Mouse (Mus musculus) midbrain, postnatal 0 days (tissue): ENCODE measurements around the gene Chuk. TPM values are rescaled to one million over a fixed set of nuclear protein-coding genes. Genes with fewer than 3 reads are reported as not detected.

ENCODE experiments used
- ATAC-seq: fragments of 200-750 bp; cut with Nextera tagmentation; 2 replicates; pipeline ENCODE4 v1.8.0; 2017; ENCODE audit warnings: moderate number of reproducible peaks, mild to moderate bottlenecking, moderate TSS enrichment, moderate library complexity; ENCODE audit not compliant: low FRiP score
- DNase-seq: peaks from one replicate; pipeline ENCODE4 v3.0.0-alpha.2; 2015; ENCODE audit warnings: low spot score
- H3K27ac ChIP-seq: fragments of 300-500 bp; sonication (generic); 2 replicates; pipeline ENCODE4 v1.5.1; 2014; ENCODE audit warnings: low read depth, mild to moderate bottlenecking, low read length, mixed read lengths
- H3K27me3 ChIP-seq: fragments of 300-500 bp; sonication (generic); 2 replicates; pipeline ENCODE4 v1.6.1; 2014; ENCODE audit warnings: low read length, control low read depth, mixed read lengths; ENCODE audit not compliant: insufficient read depth
- H3K36me3 ChIP-seq: fragments of 300-500 bp; sonication (generic); 2 replicates; pipeline ENCODE4 v1.6.1; 2014; ENCODE audit warnings: low read length, control low read depth, mixed read lengths; ENCODE audit not compliant: insufficient read depth
- H3K4me1 ChIP-seq: fragments of 300-500 bp; sonication (generic); 2 replicates; pipeline ENCODE4 v1.6.1; 2014; ENCODE audit warnings: mild to moderate bottlenecking, control low read depth, antibody characterized with exemption, low read length, mixed read lengths; ENCODE audit not compliant: insufficient read depth
- H3K4me2 ChIP-seq: fragments of 300-500 bp; sonication (generic); 2 replicates; pipeline ENCODE4 v1.6.1; 2014; ENCODE audit warnings: low read depth, mild to moderate bottlenecking, low read length, mixed read lengths; ENCODE audit not compliant: poor library complexity, severe bottlenecking
- H3K4me3 ChIP-seq: fragments of 300-500 bp; sonication (generic); 2 replicates; pipeline ENCODE4 v1.5.1; 2014; ENCODE audit warnings: low read depth, mild to moderate bottlenecking, low read length, moderate library complexity
- H3K9ac ChIP-seq: fragments of 300-500 bp; sonication (generic); replicated peaks from 2 replicates; pipeline ENCODE4 v1.6.1; 2014; ENCODE audit warnings: mild to moderate bottlenecking, low read length, moderate library complexity, mixed read lengths; ENCODE audit not compliant: poor library complexity, severe bottlenecking
- H3K9me3 ChIP-seq: fragments of 300-500 bp; sonication (generic); 2 replicates; pipeline ENCODE4 v1.6.1; 2016; ENCODE audit warnings: low read length, control low read depth
- CTCF ChIP-seq: IDR thresholded peaks from 2 replicates; pipeline ENCODE4 v1.5.1; 2016; ENCODE audit warnings: antibody characterized with exemption, mild to moderate bottlenecking
- WGBS: fragments of 180-500 bp; shearing (Covaris S2); extraction: QIAGEN DNeasy Blood & Tissue Kit; methylation state at CpG from one replicate; pipeline ENCODE4 v1.1.7; 2014; 5-methylcytosine and 5-hydroxymethylcytosine counted together
- polyA plus RNA-seq: library from polyadenylated mRNA; unstranded; fragments of >200 nt; fragmentation: Nextera tagmentation; extraction: Ambion mirVana; gene quantifications from 2 replicates; pipeline ENCODE4 v1.2.1, GENCODE M21; 2015
- total RNA-seq: library from RNA; depleted of rRNA; stranded (reverse); fragments of >200 nt; gene quantifications from 2 replicates; pipeline ENCODE4 v1.2.3, GENCODE M21; 2014

Gene Chuk
- total and polyA plus RNA-seq, 2 experiments from 2014 or later = 34.7 to 40.7 TPM

DNA sequence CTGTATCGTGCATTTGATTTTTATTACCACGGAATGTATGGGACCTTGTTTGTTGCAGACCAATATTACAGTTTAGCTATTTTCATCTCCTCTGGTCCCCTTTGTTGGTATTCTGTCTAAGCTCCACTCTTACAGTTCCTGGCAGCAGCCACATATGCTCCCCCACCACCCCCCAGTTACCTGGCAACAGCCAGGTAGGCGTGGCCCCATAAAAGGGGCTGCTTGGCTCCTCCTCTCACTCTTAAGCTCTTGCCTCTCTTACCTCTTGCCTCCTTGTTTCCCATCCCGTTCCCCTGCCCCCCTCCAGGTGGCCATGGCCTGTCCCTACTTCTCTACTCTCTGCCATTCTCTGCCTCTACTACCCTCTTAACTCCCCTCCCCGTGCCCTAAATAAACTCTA lies 36.1 kb downstream of the Chuk start:
- WGBS = 61% methylated on average over 5 of the region's 5 CpGs
- DNase-seq = no peak
- Histone ChIP-seq H3K9ac (no peak overlapping the region), H3K27ac (no peak overlapping the region), H3K4me2 (no peak overlapping the region), H3K4me1 (no peaks in the 10 kb centered on the region), H3K36me3 (peaks cover 15% of the 10 kb centered on the region), H3K9me3 (no peaks in the 10 kb centered on the region), H3K27me3 (no peaks in the 10 kb centered on the region), H3K4me3 (no peak overlapping the region)
- ATAC-seq = no peak
- no peak for TF ChIP-seq CTCF

DNA sequence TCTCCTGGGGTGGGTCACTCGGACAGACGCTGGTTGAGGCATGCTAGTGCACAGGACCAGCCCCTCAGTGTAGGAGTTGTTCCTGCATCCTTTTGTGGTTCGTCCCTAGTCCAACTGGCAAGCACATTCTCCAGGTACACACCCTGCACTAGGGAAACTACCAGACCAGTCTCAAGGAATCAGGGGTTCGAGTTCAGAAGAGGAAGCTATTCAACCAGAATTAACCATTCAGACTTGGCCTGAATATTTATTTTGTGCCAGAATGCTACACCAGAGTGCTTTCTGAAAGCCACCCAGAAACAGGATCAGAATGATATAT lies 37.4 kb downstream of the Chuk start:
- Histone ChIP-seq H3K4me3 (peak overlapping the region; percentile 71), H3K27me3 (no peaks in the 10 kb centered on the region), H3K27ac (peak overlapping the region; percentile 71), H3K4me2 (peak overlapping the region; percentile 87), H3K9ac (peak overlapping the region; percentile 62; the same call in 1 of the 2 replicates), H3K4me1 (no peaks in the 10 kb centered on the region), H3K36me3 (peaks cover 5% of the 10 kb centered on the region; the same call in 1 of the 2 replicates), H3K9me3 (no peaks in the 10 kb centered on the region)
- ATAC-seq = no peak
- WGBS = 7% methylated on average over 4 of the region's 4 CpGs
- no peak for TF ChIP-seq CTCF
- DNase-seq = no peak

- ATAC-seq (peak; percentile 93), DNase-seq (peak; percentile 91)
- under 1% methylated on average over 69 of the region's 75 CpGs for WGBS
Observed at GRCm38 (mm10) chr19:44069121-44069913, 38.0 kb downstream of the Chuk start, which contains the start of gene Erlin1. Gene Erlin1, minus strand, starts transcription at chr19:44069785.

GRCm38 (mm10) chr19:44068232-44068631 lies 39.0 kb downstream of the Chuk start:
- H3K9ac ChIP-seq = no peak overlapping the region
- no peak overlapping the region for H3K27ac ChIP-seq
- peaks cover 4% of the 10 kb centered on the region; the same call in 1 of the 2 replicates for H3K36me3 ChIP-seq
- peak overlapping the region; percentile 87 for H3K4me2 ChIP-seq
- ATAC-seq (no peak), DNase-seq (no peak)
- H3K27me3 ChIP-seq = no peaks in the 10 kb centered on the region
- H3K4me3 ChIP-seq = peak overlapping the region; percentile 71
- 86% methylated on average over 4 of the region's 4 CpGs for WGBS
- H3K9me3 ChIP-seq = no peaks in the 10 kb centered on the region
- TF ChIP-seq CTCF = no peak
- H3K4me1 ChIP-seq = no peaks in the 10 kb centered on the region

More at GRCm38 (mm10) chr19:44069121-44069913, 38.0 kb downstream of the Chuk start, which contains the start of gene Erlin1:
- peaks cover 4% of the 10 kb centered on the region; the same call in 1 of the 2 replicates for H3K36me3 ChIP-seq
- H3K9ac ChIP-seq = peak within 1 kb of the TSS; percentile 62
- H3K27ac ChIP-seq = peak within 1 kb of the TSS; percentile 71
- no peaks in the 10 kb centered on the region for H3K4me1 ChIP-seq
- H3K4me2 ChIP-seq = peak within 1 kb of the TSS; percentile 87
- H3K4me3 ChIP-seq = peak within 1 kb of the TSS; percentile 71
- no peaks in the 10 kb centered on the region for H3K27me3 ChIP-seq
- H3K9me3 ChIP-seq = no peaks in the 10 kb centered on the region
- TF ChIP-seq CTCF = 0 out of 2 replicates have a peak, but pooled peaks have one; percentile 3

DNA sequence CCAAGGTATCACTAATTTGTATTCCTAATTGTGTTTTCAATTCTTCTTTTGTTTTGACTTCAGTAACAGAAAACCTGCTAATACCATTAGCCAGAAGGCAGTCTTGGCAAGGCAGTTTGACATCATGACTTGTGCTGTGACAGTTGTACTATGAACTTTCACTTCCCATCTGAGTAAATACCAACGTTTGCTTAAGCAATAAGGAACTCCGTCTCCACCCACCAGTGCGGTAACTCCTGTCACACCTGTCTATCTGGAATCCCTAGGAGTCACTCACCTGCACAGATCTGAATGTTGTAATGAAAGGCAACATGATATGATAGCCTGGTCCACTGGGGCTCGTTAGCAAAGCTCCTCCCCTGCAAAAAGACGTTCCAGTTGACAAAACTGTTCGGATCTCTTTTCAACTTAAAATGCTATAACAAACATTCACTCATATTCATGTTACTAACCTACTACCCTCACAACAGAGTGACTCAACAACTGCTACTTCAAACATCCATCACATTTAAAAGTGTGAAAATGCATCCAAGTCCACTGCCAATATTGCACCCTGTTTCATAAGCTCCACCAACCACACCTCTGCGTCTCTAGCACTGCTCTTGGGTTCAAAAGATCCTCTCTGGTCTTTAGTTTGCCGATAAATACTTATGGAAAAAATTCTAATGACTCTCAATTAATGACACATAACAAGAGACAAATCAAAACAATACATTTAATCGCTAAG lies 39.8 kb downstream of the Chuk start:
- TF ChIP-seq CTCF = no peak
- H3K9me3 ChIP-seq = no peaks in the 10 kb centered on the region
- no peak overlapping the region for H3K9ac ChIP-seq
- DNase-seq (no peak), ATAC-seq (no peak)
- WGBS = 81% methylated on average over 9 of the region's 9 CpGs
- no peaks in the 10 kb centered on the region for H3K27me3 ChIP-seq
- no peak overlapping the region for H3K27ac ChIP-seq
- H3K4me3 ChIP-seq = no peak overlapping the region
- H3K4me1 ChIP-seq = no peaks in the 10 kb centered on the region
- H3K36me3 ChIP-seq = peaks cover under 1% of the 10 kb centered on the region; the same call in 1 of the 2 replicates
- no peak overlapping the region for H3K4me2 ChIP-seq

DNA sequence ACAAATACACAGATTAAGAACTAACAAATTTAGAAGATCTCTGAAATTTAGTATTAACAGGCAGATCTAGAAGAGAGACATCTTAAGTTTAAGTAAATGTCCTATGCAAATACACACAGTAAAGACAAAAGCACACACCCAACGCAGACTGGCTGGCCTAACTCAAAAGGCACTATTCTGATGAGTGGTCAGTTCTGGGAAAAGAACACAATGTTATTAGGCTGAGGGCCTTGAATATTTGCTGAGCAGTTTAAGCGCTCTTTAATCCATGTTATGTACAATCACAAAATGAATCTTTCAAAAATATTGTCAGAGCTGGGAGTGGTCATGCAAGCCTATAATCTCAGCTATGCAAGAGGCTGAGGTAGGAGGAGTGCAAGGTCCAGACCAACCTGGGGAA lies 42.5 kb downstream of the Chuk start:
- TF ChIP-seq CTCF = no peak
- H3K27ac ChIP-seq = no peak overlapping the region
- 97% methylated on average over 2 of the region's 2 CpGs for WGBS
- H3K36me3 ChIP-seq = peaks cover 6% of the 10 kb centered on the region
- H3K27me3 ChIP-seq = no peaks in the 10 kb centered on the region
- H3K9ac ChIP-seq = no peak overlapping the region
- DNase-seq (no peak), ATAC-seq (no peak)
- H3K4me2 ChIP-seq = no peak overlapping the region
- H3K4me1 ChIP-seq = no peaks in the 10 kb centered on the region
- no peaks in the 10 kb centered on the region for H3K9me3 ChIP-seq
- no peak overlapping the region for H3K4me3 ChIP-seq
